Mouse (Mus musculus) MEL-GATA-1-ER (cell line): ENCODE measurements around the gene Pabpc4.
A peak's percentile ranks its signal among the peaks of the same experiment; 100 is the strongest.
"Not testable (repeated sequence)": the region's sequence is repeated elsewhere in the genome, so short reads cannot be mapped to it uniquely, and the experiment has no call there.

Experiments
- DNase-seq: peaks from one replicate; pipeline ENCODE4 v3.0.0-alpha.2; 2012; ENCODE audit warnings: low read depth; ENCODE audit errors: extremely low read depth

Pabpc4 gene

DNA sequence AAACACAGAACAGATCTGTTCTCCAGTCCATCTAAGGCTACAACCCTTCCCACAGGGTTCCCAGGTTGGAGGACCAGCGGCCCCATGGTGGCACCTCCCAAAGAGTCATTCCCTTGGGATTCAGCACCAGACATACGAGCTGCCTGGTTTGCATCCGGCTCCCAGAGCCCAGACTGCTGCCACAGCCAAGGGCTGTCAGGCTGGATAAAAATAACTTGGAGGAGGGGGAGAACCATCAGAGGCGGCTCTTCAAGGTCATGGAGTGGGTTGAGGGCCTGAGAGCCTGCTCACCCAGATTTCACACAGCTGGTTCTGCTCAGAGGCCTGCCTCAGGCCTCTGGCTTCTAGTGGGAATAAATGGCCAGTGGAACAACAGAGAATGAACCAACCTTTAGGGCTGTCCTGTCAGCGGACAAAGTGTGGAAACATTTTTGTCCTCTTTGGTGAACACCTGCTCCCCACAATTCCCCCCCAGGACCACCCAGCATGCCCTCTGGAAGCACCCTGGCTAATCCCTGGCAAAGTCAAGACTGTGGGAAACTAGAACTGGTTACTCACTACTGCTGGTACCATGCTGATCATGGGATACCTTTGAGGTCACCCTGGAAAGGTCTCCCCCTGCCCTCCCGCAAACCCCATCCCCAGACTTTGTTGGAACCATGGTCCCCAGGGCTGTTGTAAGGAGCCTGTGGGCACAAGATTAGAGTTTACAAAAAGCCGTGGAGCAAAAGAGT, 14.8 kb upstream of the Pabpc4 start:
- no peak for DNase-seq

DNA sequence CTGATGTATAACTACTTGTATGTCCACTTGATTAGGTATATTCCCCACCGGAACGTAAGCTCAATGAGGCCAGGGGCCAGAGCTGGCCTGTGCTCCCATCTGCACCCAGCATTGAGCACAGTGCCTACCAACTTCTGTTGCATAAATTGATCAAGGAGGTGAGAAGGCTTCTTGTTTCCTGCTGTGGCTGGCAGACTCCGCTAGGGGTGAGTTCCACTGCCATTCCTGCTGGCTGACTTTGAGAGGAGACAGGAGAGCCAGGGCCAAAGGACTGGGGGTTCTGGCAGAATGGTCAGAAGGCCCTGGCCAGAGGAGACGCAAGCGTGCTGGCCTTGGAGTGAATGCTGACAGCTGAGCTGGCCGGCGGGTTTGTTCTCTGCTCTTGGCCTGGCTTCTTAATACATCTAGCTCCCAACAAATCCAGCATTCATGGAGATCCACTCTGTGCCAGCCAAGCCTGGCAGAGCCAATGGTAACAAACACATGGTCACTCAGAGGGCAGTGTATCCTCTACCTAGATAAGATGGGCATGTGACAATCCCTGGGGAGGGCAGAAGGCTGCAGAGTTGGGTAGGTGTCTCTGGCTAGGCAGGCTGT, 13.1 kb upstream of the Pabpc4 start:
- DNase-seq = no peak

DNA sequence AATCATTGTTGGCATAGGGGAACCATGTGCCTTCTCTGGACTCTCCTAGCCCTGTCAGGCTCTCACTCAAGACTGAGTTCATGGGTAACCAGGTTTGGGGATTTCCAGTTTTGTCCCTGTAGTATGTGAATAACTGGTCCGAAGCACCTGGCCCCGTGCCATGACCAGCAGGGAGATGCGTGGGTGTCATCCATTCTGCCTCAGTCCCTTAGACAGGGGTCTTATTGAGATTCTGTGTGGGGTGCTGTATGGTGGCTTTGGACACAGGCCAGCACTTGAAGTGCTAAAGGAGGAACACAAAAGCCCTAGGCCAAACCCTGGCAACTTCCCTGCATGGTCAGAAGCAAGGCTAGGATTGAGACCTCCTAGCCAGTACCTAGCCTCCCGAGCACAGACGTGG, 9.9 kb upstream of the Pabpc4 start:
- DNase-seq = no peak

DNA sequence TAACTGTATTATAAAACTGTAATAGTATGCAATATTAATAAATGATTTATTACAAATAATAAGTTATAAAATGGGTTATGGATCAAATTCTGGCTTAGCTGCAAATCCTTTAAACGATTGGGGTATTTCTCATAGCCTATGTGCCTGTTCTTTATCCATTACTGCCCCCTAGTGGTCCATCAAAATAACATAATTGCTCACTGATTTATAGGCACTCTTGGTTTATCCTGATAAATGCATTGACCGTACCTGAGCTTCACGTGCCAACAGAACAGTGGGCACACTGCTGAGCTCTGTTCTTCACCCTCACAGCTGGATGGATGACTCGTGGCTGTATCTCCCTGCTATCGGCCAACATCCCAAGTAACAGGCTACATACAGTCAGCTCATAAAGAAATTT, 7.5 kb upstream of the Pabpc4 start:
- peak; percentile 43 for DNase-seq

DNA sequence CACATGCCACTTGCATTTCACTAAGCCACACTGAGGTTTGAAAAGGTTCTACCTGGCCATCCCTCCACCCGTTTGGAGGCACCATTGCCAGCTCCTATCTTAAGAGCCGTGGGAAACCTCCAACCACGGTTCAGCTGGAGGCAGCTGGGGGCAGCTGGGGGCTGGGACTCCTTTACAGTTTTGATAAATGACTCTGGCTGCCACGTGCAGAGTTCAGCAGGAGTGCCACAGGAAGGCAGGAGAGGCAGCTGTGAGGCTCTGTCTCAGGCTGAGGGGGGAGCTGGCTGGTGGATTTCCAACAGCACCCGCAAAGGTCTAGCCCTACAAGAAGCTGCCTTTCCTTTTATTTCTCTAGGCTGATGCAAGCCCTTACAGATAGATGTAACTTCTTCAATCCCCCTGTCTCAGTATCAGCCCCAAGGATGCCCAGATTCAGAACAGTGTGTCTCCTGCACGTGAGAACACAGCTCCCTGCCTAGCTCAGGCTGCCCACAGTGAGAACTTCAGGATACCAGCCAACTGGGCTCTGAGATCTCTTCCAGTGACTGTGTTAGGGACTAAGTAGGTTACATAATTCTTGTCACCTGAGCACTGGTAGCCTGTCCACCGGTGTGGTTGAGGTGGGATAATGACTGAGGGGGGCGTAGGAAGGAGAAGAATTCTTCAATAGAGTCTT, 1.9 kb upstream of the Pabpc4 start:
- DNase-seq = no peak

DNA sequence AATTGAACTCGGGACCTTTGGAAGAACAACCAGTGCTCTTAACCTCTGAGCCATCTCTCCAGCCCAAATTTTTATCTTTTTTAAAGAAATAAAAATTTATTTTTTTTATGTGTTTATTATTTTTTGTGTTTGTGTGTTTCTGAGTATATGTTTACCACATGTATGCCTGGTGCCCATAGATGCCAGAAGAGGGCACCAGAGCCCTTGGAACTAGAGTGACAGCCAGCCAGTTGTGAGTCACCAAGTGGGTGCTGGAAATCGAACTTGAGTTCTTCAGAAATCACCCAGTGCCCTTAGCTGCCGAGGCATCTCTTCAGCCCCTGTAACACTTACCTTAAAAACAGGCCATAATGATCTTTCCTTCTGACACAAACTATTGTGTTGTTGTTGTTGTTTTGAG, 8.9 kb downstream of the Pabpc4 start:
- no peak for DNase-seq

DNA sequence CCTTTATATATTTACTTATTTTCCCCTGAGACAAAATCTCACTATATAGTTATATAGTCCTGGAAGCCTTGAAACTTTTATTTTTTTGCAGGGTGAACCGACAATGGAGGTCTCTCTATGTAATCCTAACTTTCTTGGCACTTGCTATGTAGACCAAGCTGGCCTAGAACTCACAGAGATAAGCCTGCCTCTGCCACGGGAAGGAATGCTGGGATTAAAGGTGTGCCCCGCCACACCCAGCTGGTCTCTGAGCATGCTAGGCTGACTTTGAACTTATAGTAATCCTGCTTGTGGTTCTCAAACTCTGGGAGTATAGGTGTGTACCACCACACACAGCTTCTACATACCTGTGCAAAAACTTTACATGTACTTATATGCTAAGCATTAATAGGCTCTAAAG, 18.0 kb downstream of the Pabpc4 start:
- no peak for DNase-seq

DNA sequence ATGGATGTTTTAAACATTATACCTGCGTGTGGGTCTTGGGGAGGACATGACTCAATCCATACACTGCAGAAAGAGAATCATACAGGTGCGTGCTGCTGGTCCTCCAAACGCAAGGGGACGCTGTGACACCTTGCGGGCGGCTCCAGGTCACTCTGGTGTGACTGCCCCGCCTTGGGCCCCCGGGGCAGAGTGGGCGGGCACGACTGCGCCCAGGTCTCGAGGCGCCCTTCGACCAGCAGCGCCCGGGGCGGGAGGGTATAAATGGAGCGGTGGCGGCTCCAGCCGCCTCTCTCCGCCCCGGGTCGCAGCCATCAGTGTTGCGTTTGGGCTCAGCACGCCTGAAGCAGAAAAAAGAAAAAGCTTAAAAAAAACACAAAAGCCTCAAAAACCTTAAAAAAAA, 20.3 kb downstream of the Pabpc4 start:
- peak; percentile 63 for DNase-seq

DNA sequence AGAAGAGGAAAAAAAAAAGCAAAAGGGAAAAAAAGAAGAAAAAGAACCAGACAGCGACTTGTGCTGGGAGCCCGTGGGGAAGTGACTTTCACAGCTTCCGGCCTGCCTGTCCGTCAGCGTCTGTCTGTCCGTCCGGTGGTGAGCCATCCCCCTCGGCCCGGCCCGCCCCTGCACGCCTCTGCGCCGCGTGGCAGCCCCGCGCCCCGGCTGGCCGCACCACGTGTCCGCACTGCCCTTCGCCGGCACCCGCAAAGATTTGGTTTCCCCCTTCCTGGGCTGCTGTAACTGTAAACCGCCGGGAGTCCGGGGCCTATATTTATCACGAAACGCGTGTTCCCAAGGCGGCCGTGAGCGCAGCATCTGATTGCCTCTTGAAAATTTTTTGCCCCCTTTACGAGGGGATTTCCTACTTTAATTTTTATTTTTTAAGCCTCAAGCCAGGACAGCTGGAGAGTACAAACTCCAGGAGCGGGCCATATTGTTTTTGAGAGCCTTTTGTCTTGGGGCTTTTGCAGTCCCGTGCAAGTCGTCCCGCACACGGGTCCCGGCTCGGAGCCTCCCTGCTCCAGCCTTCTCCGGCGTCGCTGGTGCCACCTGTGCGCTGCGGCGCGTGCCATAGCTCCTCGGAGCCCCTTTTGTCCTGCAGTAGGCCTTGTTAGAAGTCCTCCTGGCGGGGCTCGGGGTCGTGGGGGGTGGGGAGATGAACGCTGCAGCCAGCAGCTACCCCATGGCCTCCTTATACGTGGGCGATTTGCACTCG, 20.9 kb downstream of the Pabpc4 start:
- not testable (repeated sequence) for DNase-seq

DNA sequence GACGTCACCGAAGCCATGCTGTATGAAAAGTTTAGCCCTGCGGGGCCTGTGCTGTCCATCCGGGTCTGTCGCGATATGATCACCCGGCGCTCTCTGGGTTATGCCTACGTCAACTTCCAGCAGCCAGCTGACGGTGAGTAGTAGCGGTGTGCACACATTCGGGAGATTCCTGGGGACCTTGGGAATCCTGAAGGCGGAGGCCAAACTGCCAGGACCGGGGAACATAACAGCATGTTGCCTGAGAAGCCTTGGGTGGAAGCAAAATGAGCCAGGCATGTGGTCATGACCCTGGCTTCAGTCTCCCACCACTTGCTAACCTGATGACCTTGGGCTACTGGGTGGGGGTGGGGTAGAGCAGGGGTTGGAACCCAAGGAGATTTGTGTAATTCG, 21.5 kb downstream of the Pabpc4 start:
- DNase-seq = not testable (repeated sequence)

DNA sequence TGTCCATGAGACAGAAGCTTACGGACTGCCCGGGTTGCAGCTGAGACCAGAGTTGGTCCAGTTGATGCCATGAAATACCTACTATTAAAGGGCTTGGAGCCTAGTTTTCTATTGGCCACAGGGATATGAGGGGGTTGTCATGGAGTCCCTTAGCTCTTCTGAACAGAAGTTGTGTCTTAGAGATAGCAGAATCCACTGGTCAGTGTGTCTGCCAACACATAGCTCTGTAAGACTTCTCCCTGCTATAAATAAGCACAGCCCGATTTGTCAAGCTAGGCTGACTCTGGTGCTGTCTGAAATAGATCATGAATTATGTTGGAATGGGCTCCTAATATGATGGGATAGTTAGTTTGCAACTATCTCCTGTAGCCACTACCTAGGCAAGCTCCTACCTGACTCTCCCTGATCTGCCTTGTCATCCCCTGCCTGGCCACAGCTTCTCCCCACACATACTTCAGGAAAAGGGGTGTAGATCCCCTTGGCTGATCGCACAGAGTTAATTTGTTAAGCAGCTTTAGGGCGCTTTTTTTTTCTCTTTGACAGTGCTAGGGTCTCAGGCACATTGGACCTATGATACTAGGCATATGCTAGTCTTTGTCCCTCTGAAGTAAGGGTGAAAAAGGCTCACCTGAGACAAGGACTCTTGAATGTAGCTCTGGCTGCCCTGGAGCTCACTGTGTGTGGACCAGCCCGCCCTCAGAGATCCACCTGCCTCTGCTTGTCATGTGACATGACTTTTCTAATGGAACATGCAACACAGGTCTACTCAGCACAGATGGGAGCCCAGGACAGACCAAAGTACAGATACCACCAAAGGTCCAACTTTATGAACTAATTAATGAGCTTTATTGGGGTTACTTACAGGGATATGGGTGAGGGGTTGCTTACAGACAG, 22.8 kb downstream of the Pabpc4 start:
- no peak for DNase-seq

DNA sequence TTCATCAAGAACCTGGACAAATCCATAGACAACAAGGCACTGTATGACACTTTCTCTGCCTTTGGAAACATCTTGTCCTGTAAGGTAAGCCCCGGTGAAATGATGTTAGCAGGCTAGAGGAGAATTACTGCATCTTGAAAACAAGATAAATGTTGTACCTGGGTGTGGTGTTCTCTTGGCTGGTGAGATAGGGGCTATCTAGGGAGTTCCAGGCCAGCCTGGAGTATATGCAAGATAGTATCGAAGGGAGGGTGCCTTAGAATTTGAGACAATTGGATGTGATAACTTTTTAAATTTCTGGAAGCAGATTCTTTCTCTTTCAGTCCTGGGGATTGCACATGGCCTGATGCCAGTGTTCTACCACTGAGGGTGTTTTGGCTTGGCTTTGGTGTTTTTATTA, 24.6 kb downstream of the Pabpc4 start:
- peak; percentile 35 for DNase-seq

DNA sequence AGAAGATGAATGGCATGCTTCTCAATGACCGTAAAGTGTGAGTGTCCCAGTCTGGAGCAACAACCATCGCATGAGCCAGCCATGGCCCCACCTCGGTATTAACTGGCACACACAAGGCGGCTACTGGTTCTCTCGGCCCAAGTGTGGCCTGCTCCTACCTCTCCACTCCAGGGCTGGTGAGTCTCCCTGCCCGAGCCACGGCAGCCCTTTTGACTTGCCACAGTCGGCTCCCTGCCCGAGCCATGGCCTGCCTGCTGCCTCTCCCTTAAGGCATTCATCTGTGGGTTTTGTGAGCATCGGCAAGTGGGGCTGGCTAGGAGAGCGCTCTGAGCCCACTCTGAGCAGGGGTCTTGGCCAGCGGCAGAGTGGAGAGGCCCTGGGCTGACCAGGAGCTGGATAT, 26.9 kb downstream of the Pabpc4 start:
- DNase-seq = no peak

DNA sequence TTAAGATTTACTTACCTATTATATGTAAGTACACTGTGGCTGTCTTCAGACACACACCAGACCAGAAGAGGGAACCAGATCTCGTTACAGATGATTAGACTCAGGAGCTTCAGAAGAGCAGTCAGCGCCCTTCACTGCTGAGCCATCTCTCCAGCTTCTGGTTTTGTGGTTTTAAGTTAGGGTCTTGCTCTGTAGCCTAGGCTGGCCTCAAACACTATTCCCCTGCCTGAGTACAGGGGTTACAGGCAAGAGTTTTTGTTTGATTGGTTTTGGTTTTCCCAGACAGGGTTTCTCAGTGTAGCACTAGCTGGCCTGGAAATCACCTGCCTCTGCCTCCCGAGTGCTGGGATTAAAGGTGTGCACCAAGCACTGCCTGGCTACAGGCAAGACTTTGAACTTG, 30.2 kb downstream of the Pabpc4 start:
- no peak for DNase-seq

DNA sequence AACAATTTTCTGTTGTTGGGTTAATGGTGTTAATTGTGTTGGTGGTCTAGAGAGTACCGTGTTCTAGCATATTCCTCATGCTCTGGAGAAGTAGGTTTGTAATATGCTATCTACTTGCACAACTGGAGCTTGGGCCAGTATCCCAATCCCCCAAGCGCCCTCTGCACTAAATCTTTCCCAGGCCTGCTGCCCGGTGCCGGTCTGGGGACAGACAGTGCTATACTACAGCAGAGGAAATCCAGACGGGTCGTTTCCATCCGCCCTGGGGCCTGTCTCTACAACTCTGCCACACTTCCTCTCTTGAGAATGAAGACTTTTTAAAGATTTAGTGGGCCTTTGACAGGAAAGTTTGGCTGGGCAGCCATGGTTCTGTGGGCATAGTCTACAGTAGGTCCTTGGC, 30.8 kb downstream of the Pabpc4 start:
- no peak for DNase-seq

DNA sequence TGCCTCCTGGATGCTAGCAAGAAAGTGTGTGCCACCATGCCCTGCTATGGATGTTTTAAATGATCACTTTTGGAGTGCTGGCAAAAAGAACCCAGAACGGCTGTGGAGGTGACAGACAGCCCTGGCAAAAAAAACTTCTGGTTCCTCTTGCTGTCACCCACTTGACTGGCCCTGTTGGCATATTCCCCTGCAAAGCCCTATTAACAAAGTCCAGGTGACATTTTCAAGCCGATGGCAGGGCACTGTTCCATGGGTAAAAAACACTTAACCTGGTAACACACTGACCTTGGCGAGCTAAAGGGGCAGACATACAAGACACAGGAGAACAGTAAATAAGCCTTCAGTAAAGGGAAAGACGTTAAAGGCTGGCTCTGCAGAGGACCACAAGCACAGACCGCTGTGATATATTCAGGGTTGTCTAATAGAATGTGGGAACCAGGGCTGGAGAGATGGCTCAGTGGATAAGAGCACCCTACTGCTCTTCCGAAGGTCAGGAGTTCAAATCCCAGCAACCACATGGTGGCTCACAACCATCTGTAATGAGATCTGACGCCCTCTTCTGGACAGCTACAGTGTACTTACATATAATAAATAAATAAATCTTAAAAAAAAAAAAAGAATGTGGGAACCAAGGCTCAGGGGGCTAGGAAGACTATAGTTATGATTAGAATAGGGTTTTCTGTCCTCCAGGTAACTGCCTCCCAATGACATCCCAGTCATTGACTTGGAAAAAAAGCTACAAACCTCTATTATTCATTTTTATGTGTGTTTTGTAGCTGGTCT, 31.7 kb downstream of the Pabpc4 start:
- no peak for DNase-seq

DNA sequence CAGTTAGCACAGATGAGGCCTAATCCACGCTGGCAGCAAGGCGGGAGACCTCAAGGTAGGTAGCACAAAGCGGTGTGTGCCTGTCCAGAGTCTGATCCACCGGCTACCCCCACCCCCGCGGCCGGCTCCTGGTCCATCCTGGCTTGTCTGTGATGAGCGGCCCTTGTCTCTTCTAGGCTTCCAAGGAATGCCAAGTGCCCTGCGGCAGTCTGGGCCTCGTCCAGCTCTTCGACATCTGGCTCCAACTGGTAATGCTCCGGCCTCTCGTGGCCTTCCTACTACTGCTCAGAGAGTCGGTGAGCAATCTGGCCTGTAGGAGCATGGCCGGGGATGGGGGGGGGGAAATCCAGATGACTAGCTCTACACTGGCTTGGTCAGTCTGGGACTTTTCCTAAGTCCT, 32.9 kb downstream of the Pabpc4 start:
- not testable (repeated sequence) for DNase-seq

DNA sequence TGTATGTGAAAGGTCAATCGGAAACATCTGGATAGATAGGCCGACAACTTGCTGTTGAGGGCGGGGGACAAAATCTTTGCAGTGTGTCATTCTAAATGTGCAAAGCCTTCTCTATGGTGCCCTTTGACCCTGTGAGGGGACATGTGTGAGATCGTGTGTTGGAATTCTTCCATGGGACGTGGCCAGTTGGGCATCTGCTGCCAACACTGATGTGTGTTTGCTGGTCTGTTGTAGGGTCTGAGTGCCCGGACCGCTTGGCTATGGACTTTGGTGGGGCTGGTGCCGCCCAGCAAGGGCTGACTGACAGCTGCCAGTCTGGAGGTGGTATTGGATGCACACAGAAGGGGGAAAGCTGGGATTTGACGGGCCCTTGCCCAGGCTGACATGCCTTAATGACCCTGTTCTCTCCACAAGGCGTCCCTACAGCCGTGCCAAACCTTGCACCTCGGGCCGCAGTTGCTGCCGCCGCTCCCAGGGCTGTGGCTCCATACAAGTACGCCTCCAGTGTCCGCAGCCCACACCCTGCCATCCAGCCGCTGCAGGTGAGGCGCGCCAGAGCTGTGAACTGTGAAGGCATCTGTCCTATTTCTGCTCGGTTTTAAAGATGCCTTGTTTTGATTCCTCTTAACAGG, 33.5 kb downstream of the Pabpc4 start:
- no peak for DNase-seq

DNA sequence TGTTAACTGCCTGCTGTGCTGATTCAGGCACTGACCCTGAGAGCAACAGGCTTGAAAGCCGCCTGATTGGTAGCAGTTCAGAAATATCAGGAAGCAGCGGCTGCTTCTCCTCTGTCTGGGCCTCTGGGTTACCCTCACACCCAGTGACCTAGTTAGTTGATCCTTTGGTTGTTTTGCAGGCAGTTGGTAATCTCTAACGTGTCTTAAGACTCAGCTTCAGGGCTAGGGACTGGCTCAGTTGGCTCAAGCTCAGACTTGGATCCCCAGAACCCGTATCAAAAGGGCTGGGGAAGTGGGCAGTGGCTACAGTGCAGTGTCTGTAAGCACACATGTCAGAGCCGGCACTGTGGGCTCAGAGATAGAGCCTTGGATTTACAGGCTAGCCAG, 34.0 kb downstream of the Pabpc4 start:
- DNase-seq = no peak
